Mouse (Mus musculus) bone marrow macrophage, adult 2 months (primary cell): ENCODE results near the gene Prrc2b. TPM values are rescaled to one million over a fixed set of nuclear protein-coding genes. Genes with fewer than 3 reads are reported as not detected.
A peak's percentile ranks its signal among the peaks of the same experiment; 100 is the strongest.

ENCODE experiments used
- H3K27ac ChIP-seq: 2 replicates; pipeline ENCODE4 v1.5.1; 2012; ENCODE audit warnings: low read depth, low read length; ENCODE audit not compliant: insufficient read depth
- H3K4me1 ChIP-seq: 2 replicates; pipeline ENCODE4 v1.6.1; 2012; ENCODE audit warnings: low read length; ENCODE audit not compliant: control insufficient read depth, insufficient read depth
- H3K4me3 ChIP-seq: 2 replicates; pipeline ENCODE4 v1.5.1; 2012; ENCODE audit warnings: mild to moderate bottlenecking, low read length, moderate library complexity; ENCODE audit not compliant: insufficient read depth
- CTCF ChIP-seq: IDR thresholded peaks from 2 replicates; pipeline ENCODE4 v1.5.1; 2012; ENCODE audit warnings: low read depth, mild to moderate bottlenecking, low read length, moderate library complexity
- POLR2A ChIP-seq: IDR thresholded peaks from 2 replicates; pipeline ENCODE4 v1.6.1; 2012; ENCODE audit warnings: mild to moderate bottlenecking, low read depth, low read length, borderline replicate concordance
- polyA plus RNA-seq: library from polyadenylated mRNA; stranded (reverse); fragments of >200 nt; gene quantifications from 2 replicates; pipeline ENCODE4 v1.2.4, GENCODE M21; 2012; ENCODE audit not compliant: missing spikeins, insufficient read depth, insufficient read length

Prrc2b gene
- polyA plus RNA-seq, 1 experiment, result 34.9 TPM

- Histone ChIP-seq H3K27ac (peak overlapping the region; percentile 6; the same call in 1 of the 2 replicates), H3K4me1 (peaks cover 41% of the 10 kb centered on the region), H3K4me3 (peak overlapping the region; percentile 47)
- TF ChIP-seq POLR2A (no peak), CTCF (no peak)
Measured at GRCm38 (mm10) chr2:32150562-32150923, 339 bp upstream of the Prrc2b start.

- Histone ChIP-seq H3K27ac (peak overlapping the region; percentile 78), H3K4me3 (peak overlapping the region; percentile 90), H3K4me1 (peaks cover 38% of the 10 kb centered on the region)
- TF ChIP-seq CTCF (no peak), POLR2A (no peak)
Measured at GRCm38 (mm10) chr2:32151660-32152366, 931 bp downstream of the Prrc2b start.

- H3K27ac ChIP-seq, result peak overlapping the region; percentile 78
- H3K4me1 ChIP-seq, result peaks cover 34% of the 10 kb centered on the region
Measured at GRCm38 (mm10) chr2:32152367-32153034, 1.6 kb downstream of the Prrc2b start.

GRCm38 (mm10) chr2:32153041-32153790 is 2.3 kb downstream of the Prrc2b start:
- Histone ChIP-seq H3K4me1 (peaks cover 34% of the 10 kb centered on the region), H3K27ac (peak overlapping the region; percentile 19; the same call in 1 of the 2 replicates)

More at GRCm38 (mm10) chr2:32152367-32153034, 1.6 kb downstream of the Prrc2b start:
- TF ChIP-seq CTCF, result no peak
- no peak for TF ChIP-seq POLR2A
- H3K4me3 ChIP-seq, result peak overlapping the region; percentile 90

GRCm38 (mm10) chr2:32153791-32154119 is 2.9 kb downstream of the Prrc2b start:
- no peak for TF ChIP-seq CTCF
- TF ChIP-seq POLR2A, result no peak
- peaks cover 34% of the 10 kb centered on the region for H3K4me1 ChIP-seq
- no peak overlapping the region for H3K4me3 ChIP-seq
- no peak overlapping the region for H3K27ac ChIP-seq

More at GRCm38 (mm10) chr2:32153041-32153790, 2.3 kb downstream of the Prrc2b start:
- peak overlapping the region; percentile 90 for H3K4me3 ChIP-seq
- TF ChIP-seq POLR2A, result no peak
- TF ChIP-seq CTCF, result no peak

GRCm38 (mm10) chr2:32154334-32154997 is 3.6 kb downstream of the Prrc2b start:
- H3K4me3 ChIP-seq, result no peak overlapping the region
- TF ChIP-seq POLR2A (no peak), CTCF (no peak)
- H3K27ac ChIP-seq, result peak overlapping the region; percentile 14
- H3K4me1 ChIP-seq, result peaks cover 34% of the 10 kb centered on the region

- Histone ChIP-seq H3K4me3 (no peak overlapping the region), H3K4me1 (peaks cover 34% of the 10 kb centered on the region), H3K27ac (peak overlapping the region; percentile 14)
- TF ChIP-seq POLR2A (no peak), CTCF (no peak)
Measured at GRCm38 (mm10) chr2:32154998-32155541, 4.2 kb downstream of the Prrc2b start.

- no peak overlapping the region for H3K27ac ChIP-seq
- peaks cover 32% of the 10 kb centered on the region for H3K4me1 ChIP-seq
- TF ChIP-seq CTCF, result no peak
- no peak for TF ChIP-seq POLR2A
- H3K4me3 ChIP-seq, result no peak overlapping the region
Measured at GRCm38 (mm10) chr2:32155614-32156013, 4.7 kb downstream of the Prrc2b start.

GRCm38 (mm10) chr2:32156645-32157044 is 5.8 kb downstream of the Prrc2b start:
- H3K27ac ChIP-seq, result no peak overlapping the region
- H3K4me3 ChIP-seq, result no peak overlapping the region
- H3K4me1 ChIP-seq, result peaks cover 37% of the 10 kb centered on the region
- TF ChIP-seq CTCF, result no peak
- no peak for TF ChIP-seq POLR2A
